Mouse (Mus musculus) cerebellum, adult 2 months (tissue): ENCODE measurements at regions not wholly inside any gene's neighbourhood (a gene's known extent, or its start where the extent isn't known, plus 50 kb on each side); places are given as distances from the start of the nearest gene placed in this dataset.

ENCODE experiments used
- CTCF ChIP-seq: fragments of 200-500 bp; IDR thresholded peaks from 2 replicates; pipeline ENCODE4 v1.5.1; 2011; ENCODE audit warnings: low read depth, mild to moderate bottlenecking, control low read depth, low read length, moderate library complexity, borderline replicate concordance; ENCODE audit not compliant: insufficient read depth
- POLR2A ChIP-seq: fragments of 200-500 bp; IDR thresholded peaks from 2 replicates; pipeline ENCODE4 v1.6.1; 2011; ENCODE audit warnings: low read length, control low read depth, borderline replicate concordance; ENCODE audit not compliant: insufficient read depth

DNA sequence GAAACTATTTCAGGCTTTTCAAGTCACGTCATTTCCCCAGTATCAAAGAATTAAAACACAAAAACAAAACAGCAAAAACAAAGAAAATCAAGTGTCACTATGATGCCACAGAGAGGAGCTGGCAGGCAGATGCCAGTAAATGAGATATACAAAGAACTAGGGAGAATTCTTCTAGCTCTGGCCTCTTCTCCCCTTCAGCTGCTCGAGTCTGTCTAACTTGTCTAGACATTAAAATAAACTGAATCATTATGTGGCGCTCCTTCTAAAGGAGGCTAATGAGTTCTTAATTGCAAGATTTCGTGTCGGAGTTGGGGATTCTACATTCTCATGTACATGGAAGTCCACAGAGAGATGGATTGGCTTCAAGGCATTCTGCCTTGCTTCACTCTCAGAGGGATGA lies 266.4 kb upstream of the Tmem161b start:
- TF ChIP-seq CTCF (no peak), POLR2A (no peak)
